Mouse (Mus musculus): ENCODE results near the gene Gpr162.

Gene Gpr162

GRCm38 (mm10) chr6:124835531-124835930 lies 28.3 kb downstream of the Gpr162 start:
- no peak for DNase-seq

- DNase-seq: no peak
These were observed 29.2 kb downstream of the Gpr162 start for GRCm38 (mm10) chr6:124834512-124835081.

- peak; percentile 32 for DNase-seq
These were observed 32.1 kb downstream of the Gpr162 start for GRCm38 (mm10) chr6:124831649-124832048.

GRCm38 (mm10) chr6:124831199-124831598 lies 32.6 kb downstream of the Gpr162 start:
- DNase-seq: peak; percentile 57

- peak; percentile 94 for DNase-seq
These were observed 33.7 kb downstream of the Gpr162 start for GRCm38 (mm10) chr6:124829799-124830700.

GRCm38 (mm10) chr6:124828868-124829798 lies 34.6 kb downstream of the Gpr162 start, which contains the start of the genes Usp5 and Cdca3:
TSS of gene Usp5 (minus strand) at chr6:124829484.
TSS of gene Cdca3 (plus strand) at chr6:124829547.
- peak; percentile 100 for DNase-seq

- peak; percentile 74 for DNase-seq
These were observed 35.6 kb downstream of the Gpr162 start for GRCm38 (mm10) chr6:124828101-124828592.

GRCm38 (mm10) chr6:124822049-124822448 lies 41.7 kb downstream of the Gpr162 start:
- DNase-seq: peak; percentile 1

GRCm38 (mm10) chr6:124820891-124821290 lies 42.9 kb downstream of the Gpr162 start:
- peak; percentile 2 for DNase-seq

- peak; percentile 4 for DNase-seq
These were observed 45.8 kb downstream of the Gpr162 start for GRCm38 (mm10) chr6:124817971-124818370.

- peak; percentile 27 for DNase-seq
These were observed 46.2 kb downstream of the Gpr162 start for GRCm38 (mm10) chr6:124817563-124817962.

GRCm38 (mm10) chr6:124817125-124817524 lies 46.7 kb downstream of the Gpr162 start:
- peak; percentile 16 for DNase-seq

GRCm38 (mm10) chr6:124816611-124817010 lies 47.2 kb downstream of the Gpr162 start:
- DNase-seq: peak; percentile 16

GRCm38 (mm10) chr6:124814858-124815774 lies 48.7 kb downstream of the Gpr162 start:
- DNase-seq: peak; percentile 62

- no peak for DNase-seq
These were observed 49.3 kb downstream of the Gpr162 start for GRCm38 (mm10) chr6:124814448-124814847.

- peak; percentile 93 for DNase-seq
These were observed 49.9 kb downstream of the Gpr162 start, which contains the start of gene Tpi1 for GRCm38 (mm10) chr6:124813933-124814332. TSS of gene Tpi1 (minus strand) at chr6:124814296.

- peak; percentile 85 for DNase-seq
These were observed 50.3 kb downstream of the Gpr162 start for GRCm38 (mm10) chr6:124813496-124813895.

- peak; percentile 41 for DNase-seq
These were observed 50.9 kb downstream of the Gpr162 start for GRCm38 (mm10) chr6:124812848-124813247.

- peak; percentile 52 for DNase-seq
These were observed 51.9 kb downstream of the Gpr162 start for GRCm38 (mm10) chr6:124811701-124812560.

- DNase-seq: peak; percentile 40
These were observed 52.4 kb downstream of the Gpr162 start for GRCm38 (mm10) chr6:124811403-124811665.
